Mouse (Mus musculus) bone marrow, adult 2 months (tissue): ENCODE measurements around the gene Emc10. TPM values are rescaled to one million over a fixed set of nuclear protein-coding genes. Genes with fewer than 3 reads are reported as not detected.
A peak's percentile ranks its signal among the peaks of the same experiment; 100 is the strongest.

Experiments
- H3K27ac ChIP-seq: fragments of 200-500 bp; 2 replicates; pipeline ENCODE4 v1.5.1; 2012; ENCODE audit warnings: low read depth, mild to moderate bottlenecking, control low read depth, inconsistent platforms, low read length; ENCODE audit not compliant: control insufficient read depth, poor library complexity, insufficient read depth
- H3K4me1 ChIP-seq: fragments of 200-500 bp; 2 replicates; pipeline ENCODE4 v1.6.1; 2011; ENCODE audit warnings: low read length; ENCODE audit not compliant: control insufficient read depth, insufficient read depth
- H3K4me3 ChIP-seq: fragments of 200-500 bp; replicated peaks from 2 replicates; pipeline ENCODE3; 2011; ENCODE audit warnings: mild to moderate bottlenecking, low read depth, low read length, control low read depth; ENCODE audit not compliant: control insufficient read depth
- CTCF ChIP-seq: fragments of 200-500 bp; IDR thresholded peaks from 2 replicates; pipeline ENCODE4 v1.5.1; 2011; ENCODE audit warnings: low read length, control low read depth; ENCODE audit not compliant: control insufficient read depth, insufficient read depth
- POLR2A ChIP-seq: fragments of 200-500 bp; IDR thresholded peaks from 2 replicates; pipeline ENCODE4 v1.6.1; 2011; ENCODE audit warnings: low read depth, mild to moderate bottlenecking, control low read depth, low read length, borderline replicate concordance; ENCODE audit not compliant: control insufficient read depth
- WGBS: fragments of 180-500 bp; shearing (Covaris S2); methylation state at CpG from one replicate; pipeline ENCODE4 v1.1.7; 2018; 5-methylcytosine and 5-hydroxymethylcytosine counted together
- polyA plus RNA-seq: library from polyadenylated mRNA; stranded (reverse); fragments of >200 nt; gene quantifications from 2 replicates; pipeline ENCODE4 v1.2.4, GENCODE M21; 2011; ENCODE audit warnings: low replicate concordance; ENCODE audit not compliant: missing spikeins, insufficient read depth, insufficient read length

The Emc10 gene
- polyA plus RNA-seq, 1 experiment = 58.8 TPM

DNA sequence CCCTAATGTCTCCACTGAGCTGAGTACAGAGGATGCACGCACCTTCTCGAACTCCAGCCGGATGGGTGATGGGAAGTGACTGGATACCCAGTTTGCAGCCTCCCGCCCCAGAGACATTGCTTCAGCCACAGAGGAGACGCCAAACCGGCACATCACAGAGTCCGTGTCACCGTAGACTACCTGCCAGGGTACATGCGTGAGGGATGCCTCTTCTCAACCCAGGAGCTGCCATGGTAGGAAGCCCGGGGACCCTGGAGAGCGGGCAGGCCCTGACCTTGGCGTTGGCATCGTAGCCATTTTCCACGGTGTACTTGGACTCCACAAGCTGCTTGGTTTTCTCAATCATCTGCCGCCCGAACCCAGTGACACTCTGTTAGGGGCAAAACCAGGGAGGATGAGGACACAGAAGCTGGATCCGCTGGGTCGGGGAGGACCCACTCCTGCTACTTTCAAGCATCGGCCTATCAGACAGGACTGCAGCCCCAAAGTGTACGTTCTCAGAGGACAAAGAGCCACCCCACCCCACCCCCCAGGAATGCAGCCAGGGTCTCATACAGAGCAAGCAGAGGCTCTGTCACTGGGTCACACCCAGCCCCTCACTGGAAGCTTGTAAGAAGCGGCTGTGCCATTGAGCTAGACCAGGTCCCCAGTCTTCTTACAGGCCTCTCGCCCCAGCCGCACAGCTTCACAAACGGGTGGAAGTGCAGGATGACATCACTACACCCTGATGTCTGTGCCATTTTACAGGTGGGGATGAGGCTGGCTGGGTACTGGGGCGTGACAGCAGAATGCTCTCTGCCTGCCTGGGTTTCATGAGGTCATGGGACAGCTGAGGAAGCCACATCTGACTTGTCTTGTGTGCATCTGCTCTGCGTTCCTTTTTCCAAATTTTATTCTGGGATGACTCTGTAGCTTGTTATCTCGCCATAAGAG lies 39.6 kb upstream of the Emc10 start:
- Histone ChIP-seq H3K4me1 (peaks cover 3% of the 10 kb centered on the region), H3K27ac (peak overlapping the region; percentile 57), H3K4me3 (no peak overlapping the region)
- TF ChIP-seq POLR2A (no peak), CTCF (no peak)
- 90% methylated on average over 27 of the region's 27 CpGs for WGBS

DNA sequence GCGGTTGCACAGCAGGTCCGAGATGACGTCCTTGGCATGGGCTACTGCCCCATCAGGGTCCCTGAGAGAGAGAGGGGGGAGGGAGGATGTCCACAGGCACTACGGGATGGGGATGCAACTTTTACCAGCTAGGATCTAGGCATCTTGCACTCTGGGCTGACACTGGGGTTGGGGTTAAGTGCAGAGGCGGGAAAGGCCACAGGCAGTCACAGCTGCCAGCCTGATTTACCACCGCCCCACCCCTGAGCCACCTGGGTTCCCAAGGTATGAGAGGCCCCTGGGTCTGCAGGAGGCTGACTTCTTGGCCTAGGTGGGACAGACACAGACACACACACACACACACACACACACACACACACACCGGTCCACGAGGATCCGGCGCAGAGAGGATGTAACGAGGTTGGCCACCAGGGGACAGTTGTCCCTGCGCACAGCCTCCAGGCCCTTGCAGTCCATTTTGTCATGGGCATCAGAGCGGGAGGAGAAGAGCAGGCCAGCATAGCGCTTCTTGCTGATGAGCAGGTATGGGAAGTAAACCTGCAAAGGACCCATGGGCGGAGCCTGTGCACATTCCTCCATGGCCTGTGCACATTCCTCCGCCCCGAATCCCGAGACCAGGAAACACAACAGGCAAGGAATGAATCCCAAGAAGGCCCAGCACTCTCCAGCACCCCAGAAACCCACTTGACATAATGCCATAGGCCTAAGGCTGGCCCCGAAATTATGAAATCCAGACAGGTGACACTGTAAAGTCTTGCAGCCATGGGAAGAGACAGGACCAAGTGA lies 38.5 kb upstream of the Emc10 start:
- Histone ChIP-seq H3K4me1 (peaks cover 3% of the 10 kb centered on the region), H3K27ac (peak overlapping the region; percentile 90), H3K4me3 (no peak overlapping the region)
- TF ChIP-seq POLR2A (no peak), CTCF (0 out of 2 replicates have a peak, but pooled peaks have one; percentile 11)
- 86% methylated on average over 19 of the region's 19 CpGs for WGBS

DNA sequence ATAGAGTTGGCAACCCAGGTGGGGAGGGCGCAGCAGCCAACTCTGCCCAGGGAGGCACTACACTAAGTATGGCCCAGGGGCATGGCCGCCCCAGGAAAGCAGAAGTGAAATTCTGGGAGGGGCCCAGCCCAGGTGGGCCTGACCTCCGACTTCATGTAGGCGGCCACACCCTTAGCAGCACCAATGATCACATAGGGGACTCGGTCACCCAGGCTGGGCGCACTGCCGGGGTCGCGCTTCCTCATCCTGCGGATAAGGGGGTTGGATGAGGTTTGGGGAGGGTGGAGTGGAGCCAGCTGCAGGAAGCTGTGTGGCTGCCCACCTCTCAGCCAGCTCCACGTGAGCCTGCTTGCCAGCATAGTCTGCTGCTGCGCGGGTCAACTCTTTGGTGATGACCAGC lies 37.9 kb upstream of the Emc10 start:
- TF ChIP-seq CTCF (no peak), POLR2A (peak; percentile 36; the same call in 1 of the 2 replicates)
- no peak overlapping the region for H3K4me3 ChIP-seq
- H3K4me1 ChIP-seq = peaks cover 3% of the 10 kb centered on the region
- peak overlapping the region; percentile 90 for H3K27ac ChIP-seq
- WGBS = 47% methylated on average over 13 of the region's 13 CpGs

DNA sequence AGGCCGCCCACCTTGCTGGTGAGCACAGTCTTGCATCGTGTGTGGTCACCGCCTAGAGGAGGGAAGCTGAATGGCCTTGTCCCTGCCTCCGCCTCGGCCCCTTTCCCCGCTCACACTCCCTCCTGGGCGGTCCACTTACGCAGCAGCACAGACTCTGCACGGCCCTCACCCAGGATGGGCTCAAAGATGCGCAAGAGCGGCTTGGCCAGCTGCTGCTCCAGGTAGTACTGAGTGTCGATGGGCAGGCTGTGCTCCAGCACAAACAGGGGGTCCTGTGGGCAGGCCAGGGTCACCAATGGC lies 37.4 kb upstream of the Emc10 start:
- TF ChIP-seq POLR2A (no peak; the same call in 1 of the 2 replicates), CTCF (no peak)
- peak overlapping the region; percentile 6 for H3K4me3 ChIP-seq
- WGBS = 86% methylated on average over 12 of the region's 12 CpGs
- peak overlapping the region; percentile 90 for H3K27ac ChIP-seq
- H3K4me1 ChIP-seq = peaks cover 3% of the 10 kb centered on the region

DNA sequence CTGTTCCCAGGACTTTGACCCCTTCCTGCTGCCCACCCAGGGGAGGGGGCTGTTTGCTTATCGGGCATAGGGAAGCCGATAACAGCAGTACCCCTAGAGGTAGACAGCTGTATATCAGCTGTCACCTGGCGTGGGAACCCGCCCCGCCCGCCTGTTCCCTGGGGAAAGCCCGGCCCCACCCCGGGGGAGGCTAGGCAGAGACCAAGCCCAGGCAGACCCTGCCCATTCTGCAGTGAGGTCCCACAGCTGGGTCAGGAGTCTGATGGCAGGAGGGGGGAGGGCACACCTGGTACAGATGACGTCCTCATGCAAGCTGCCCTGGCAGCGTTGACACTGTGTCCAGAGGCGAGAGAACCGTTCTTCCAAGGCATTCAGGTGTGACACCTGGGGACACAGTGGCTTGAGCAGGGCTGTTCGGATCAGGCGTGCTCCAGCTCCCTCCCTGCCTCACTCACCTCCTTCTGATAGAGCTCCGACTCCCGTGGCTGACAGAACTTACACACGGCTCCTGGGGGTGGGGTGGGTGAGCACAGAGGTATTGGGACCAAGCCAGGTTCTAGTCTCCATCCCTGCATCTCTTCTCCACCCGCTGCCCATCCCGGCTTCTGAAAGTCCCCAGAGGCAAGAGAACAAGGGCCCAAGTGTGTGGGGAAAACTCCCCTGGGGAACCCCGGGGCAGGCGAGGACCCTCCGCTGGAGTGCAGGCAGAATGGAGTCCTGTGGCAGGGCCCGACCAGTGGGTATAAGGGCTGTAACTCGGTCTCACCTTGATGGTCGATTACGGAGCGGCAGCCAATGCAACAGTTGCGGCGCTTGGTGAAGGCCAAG lies 36.8 kb upstream of the Emc10 start:
- peak overlapping the region; percentile 90 for H3K27ac ChIP-seq

DNA sequence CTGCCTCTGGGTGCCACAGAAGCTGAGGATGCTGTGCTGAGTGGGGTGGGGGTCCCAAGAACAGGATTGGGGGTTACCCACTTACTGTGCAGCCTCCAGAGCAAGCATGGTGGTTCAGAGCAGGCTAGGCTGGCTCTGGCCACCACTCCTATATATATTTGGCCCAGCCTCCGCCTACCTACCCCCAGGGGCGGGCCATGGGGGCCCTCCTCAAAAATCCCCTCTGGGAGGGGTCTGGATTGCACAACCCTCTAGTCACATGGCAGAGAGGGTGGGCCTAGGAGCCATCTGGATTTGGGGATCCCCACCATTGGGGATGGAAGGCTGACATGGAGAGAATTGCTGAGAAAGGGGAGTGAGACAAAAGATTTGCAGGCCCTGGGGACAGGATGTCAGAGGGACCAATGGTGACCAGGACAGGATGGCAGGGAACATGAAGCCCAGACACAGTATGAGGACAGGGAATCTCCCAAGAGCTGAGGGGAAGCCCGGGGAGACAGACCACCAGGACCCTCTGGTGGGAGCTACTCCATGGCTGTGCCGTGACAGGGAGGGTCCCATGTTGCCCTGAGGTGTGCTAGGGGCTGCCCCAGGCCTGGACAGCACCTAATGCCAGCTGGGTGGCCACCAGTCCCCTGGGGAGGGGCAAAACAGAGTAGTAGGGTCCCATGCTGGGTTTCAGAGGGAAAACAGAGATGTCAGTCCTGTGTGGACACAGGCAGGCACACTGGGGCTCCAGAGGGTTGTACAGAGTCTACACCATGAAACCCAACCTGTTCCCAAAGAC lies 35.8 kb upstream of the Emc10 start, which contains the start of gene Spib:
TSS of gene Spib (minus strand) at position 126 of the 787 bp plus-strand sequence.
- 0 out of 2 replicates have a peak, but pooled peaks have one; percentile 26 for TF ChIP-seq POLR2A
- no peak for TF ChIP-seq CTCF
- peak within 1 kb of the TSS; percentile 67 for H3K4me3 ChIP-seq
- H3K27ac ChIP-seq = peak within 1 kb of the TSS; percentile 84
- WGBS = 79% methylated on average over 4 of the region's 4 CpGs
- H3K4me1 ChIP-seq = peaks cover 3% of the 10 kb centered on the region

More for the DNA sequence above, 36.8 kb upstream of the Emc10 start:
- TF ChIP-seq CTCF = no peak
- no peak for TF ChIP-seq POLR2A
- Histone ChIP-seq H3K4me1 (peaks cover 3% of the 10 kb centered on the region), H3K4me3 (peak overlapping the region; percentile 29)
- 79% methylated on average over 29 of the region's 29 CpGs for WGBS

DNA sequence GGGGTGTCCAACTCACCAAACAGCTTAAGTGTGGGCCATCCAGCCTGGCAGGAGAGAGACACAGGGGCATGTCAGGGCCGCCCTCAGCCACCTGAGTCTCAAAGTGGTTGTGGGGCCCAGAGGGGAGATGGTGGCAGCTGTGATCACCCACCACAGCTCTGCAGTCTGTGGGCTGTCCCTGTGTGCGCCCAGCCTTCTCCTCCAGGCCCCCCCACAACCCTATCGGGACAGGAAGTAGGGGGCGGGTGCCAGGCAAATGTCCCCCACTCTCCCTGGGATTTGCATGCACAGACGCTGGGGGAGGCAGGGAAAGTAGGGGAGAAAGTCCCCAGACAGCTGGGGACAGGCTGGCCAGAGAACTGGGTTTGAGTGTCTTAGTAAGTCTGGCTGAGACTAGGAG lies 34.9 kb upstream of the Emc10 start:
- H3K4me1 ChIP-seq = peaks cover 6% of the 10 kb centered on the region
- peak overlapping the region; percentile 67 for H3K4me3 ChIP-seq
- TF ChIP-seq POLR2A (peak; percentile 90; the same call in 1 of the 2 replicates), CTCF (no peak)
- WGBS = 17% methylated on average over 5 of the region's 5 CpGs
- peak overlapping the region; percentile 84 for H3K27ac ChIP-seq
